Mouse (Mus musculus): ENCODE data around the gene Ncbp2.

Ncbp2 gene

DNA sequence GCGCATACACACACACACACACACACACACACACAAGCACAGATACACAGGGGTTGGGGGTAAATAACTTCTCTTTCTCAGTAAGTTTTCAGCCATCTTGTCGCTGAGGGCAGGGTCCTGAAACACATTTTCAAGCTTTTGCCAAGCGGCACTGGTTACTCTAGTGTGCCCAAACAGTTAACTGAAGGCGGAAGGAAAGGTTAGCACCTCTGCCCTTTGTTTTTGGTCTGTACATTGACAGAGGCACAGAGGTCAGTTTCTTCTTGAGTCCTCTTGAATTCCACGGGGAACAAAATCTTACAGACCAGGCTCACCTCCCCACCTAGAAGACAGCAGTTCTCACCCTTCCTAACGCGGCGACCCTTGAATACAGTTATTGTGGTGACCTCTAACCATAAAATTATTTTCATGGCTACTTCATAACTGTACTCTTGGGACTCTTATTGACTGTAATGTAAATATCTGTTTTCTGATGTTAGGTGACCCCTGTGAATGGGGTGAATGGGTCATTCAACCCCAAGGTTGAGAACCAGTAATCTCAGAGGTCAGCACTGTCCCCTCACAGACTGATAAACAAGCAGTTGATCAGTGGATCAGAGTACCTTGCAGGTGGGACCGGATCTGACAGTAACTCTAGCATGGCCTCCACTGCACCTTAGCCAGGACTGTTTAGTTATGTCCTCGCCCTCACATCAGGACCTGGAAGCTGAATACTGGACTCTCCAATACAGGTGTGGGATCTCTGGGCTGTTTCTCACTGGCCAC is 60.4 kb downstream of the Ncbp2 start:
- no peak for ATAC-seq (ENCODE audit: insufficient number of reproducible peaks, low FRiP score, low TSS enrichment)

DNA sequence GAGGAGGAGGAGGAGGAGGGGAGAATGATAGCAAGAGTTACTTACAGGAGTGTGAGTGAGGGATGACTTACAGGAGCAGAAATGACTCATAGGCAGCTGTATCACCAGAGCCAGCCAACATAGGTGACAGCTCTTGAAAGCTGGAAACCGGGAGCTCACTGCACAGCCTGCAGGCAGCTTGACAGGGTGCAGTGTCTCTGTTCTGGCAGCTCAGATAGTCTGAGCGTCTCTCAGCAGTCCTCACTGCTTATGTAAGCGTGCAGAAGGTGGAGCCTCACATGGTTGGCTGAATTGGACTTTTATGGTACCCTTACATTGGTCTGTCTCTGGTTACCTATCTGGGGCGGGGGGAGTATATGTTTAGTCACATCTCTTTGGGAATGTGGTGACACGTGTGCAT is 61.6 kb downstream of the Ncbp2 start:
- no peak for ATAC-seq (ENCODE audit: insufficient number of reproducible peaks, low FRiP score, low TSS enrichment)

DNA sequence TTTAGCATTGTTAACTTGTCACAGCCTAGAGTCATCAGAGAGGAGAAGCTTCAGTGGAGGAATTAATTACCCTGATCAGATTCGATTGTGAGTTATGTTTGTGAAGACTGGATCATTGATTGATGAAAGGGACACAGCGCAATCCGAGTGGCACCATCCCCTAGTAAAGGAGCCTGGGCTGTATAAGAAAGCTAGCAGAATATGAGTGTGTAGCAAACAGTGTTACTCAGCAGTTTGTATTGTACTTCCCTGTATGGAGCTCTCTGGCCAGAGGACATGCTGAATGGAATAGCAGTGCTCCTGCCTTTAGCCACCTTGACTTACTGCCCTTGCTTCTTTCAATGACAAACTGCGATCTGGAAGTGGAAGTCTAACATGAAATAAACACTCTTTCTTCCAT is 62.0 kb downstream of the Ncbp2 start:
- ATAC-seq (ENCODE audit: insufficient number of reproducible peaks, low FRiP score, low TSS enrichment): no peak

Measured in cerebellum, adult (tissue).